Mouse (Mus musculus) limb, embryonic 13.5 days (tissue): Measurements from ENCODE around the gene Mctp2. TPM values are rescaled to one million over a fixed set of nuclear protein-coding genes. Genes with fewer than 3 reads are reported as not detected.
A peak's percentile ranks its signal among the peaks of the same experiment; 100 is the strongest.

Experiments
- ATAC-seq: fragments of 200-750 bp; cut with Nextera tagmentation; 2 replicates; pipeline ENCODE4 v1.8.0; 2017; ENCODE audit warnings: low read depth, moderate number of reproducible peaks, moderate TSS enrichment; ENCODE audit not compliant: low FRiP score
- H3K27ac ChIP-seq: fragments of 300-500 bp; sonication (generic); 2 replicates; pipeline ENCODE4 v1.5.1; 2015; ENCODE audit warnings: inconsistent platforms, mild to moderate bottlenecking, moderate library complexity
- H3K27me3 ChIP-seq: fragments of 300-500 bp; sonication (generic); 2 replicates; pipeline ENCODE4 v1.6.1; 2015; ENCODE audit warnings: mild to moderate bottlenecking, inconsistent platforms
- H3K36me3 ChIP-seq: fragments of 300-500 bp; sonication (generic); 2 replicates; pipeline ENCODE4 v1.6.1; 2015; ENCODE audit warnings: inconsistent platforms, mild to moderate bottlenecking, moderate library complexity
- H3K4me1 ChIP-seq: fragments of 300-500 bp; sonication (generic); 2 replicates; pipeline ENCODE4 v1.6.1; 2015; ENCODE audit warnings: inconsistent platforms
- H3K4me2 ChIP-seq: fragments of 300-500 bp; sonication (generic); replicated peaks from 2 replicates; pipeline ENCODE4 v1.6.1; 2015; ENCODE audit warnings: inconsistent platforms, mild to moderate bottlenecking, moderate library complexity
- H3K4me3 ChIP-seq: fragments of 300-500 bp; sonication (generic); 2 replicates; pipeline ENCODE4 v1.5.1; 2015; ENCODE audit warnings: moderate library complexity, mild to moderate bottlenecking, inconsistent platforms
- H3K9ac ChIP-seq: fragments of 300-500 bp; sonication (generic); 2 replicates; pipeline ENCODE4 v1.6.1; 2015; ENCODE audit warnings: mild to moderate bottlenecking, inconsistent platforms
- H3K9me3 ChIP-seq: fragments of 300-500 bp; sonication (generic); 2 replicates; pipeline ENCODE4 v1.6.1; 2016; ENCODE audit warnings: inconsistent platforms
- WGBS: fragments of 180-500 bp; shearing (Covaris S2); methylation state at CpG from one replicate; pipeline ENCODE4 v1.1.7; 2015; 5-methylcytosine and 5-hydroxymethylcytosine counted together
- polyA plus RNA-seq: library from polyadenylated mRNA; unstranded; fragments of >200 nt; fragmentation: Nextera tagmentation; extraction: Ambion mirVana; gene quantifications from 2 replicates; pipeline ENCODE4 v1.2.1, GENCODE M21; 2015

The Mctp2 gene
- polyA plus RNA-seq, 1 experiment from 2014 or later: 0.97 TPM

GRCm38 (mm10) chr7:72218048-72218447 lies 88.4 kb downstream of the Mctp2 start:
- Histone ChIP-seq H3K9ac (no peak overlapping the region), H3K27me3 (no peaks in the 10 kb centered on the region; the same call in 1 of the 2 replicates), H3K9me3 (no peaks in the 10 kb centered on the region), H3K4me3 (no peak overlapping the region), H3K4me2 (no peak overlapping the region), H3K27ac (no peak overlapping the region), H3K36me3 (no peaks in the 10 kb centered on the region), H3K4me1 (peaks cover 28% of the 10 kb centered on the region)
- ATAC-seq: no peak
- WGBS: 20% methylated on average over 7 of the region's 7 CpGs

- H3K36me3 ChIP-seq: no peaks in the 10 kb centered on the region
- WGBS: 35% methylated on average over 5 of the region's 5 CpGs
- H3K4me1 ChIP-seq: peaks cover 19% of the 10 kb centered on the region
- no peaks in the 10 kb centered on the region; the same call in 1 of the 2 replicates for H3K27me3 ChIP-seq
- H3K27ac ChIP-seq: no peak overlapping the region
- H3K9ac ChIP-seq: no peak overlapping the region
- H3K4me3 ChIP-seq: no peak overlapping the region
- peak; percentile 73 for ATAC-seq
- H3K4me2 ChIP-seq: no peak overlapping the region
- no peaks in the 10 kb centered on the region for H3K9me3 ChIP-seq
Measured at GRCm38 (mm10) chr7:72215563-72216215, 90.7 kb downstream of the Mctp2 start.

GRCm38 (mm10) chr7:72210201-72210600 lies 96.2 kb downstream of the Mctp2 start:
- H3K4me2 ChIP-seq: no peak overlapping the region
- H3K9ac ChIP-seq: no peak overlapping the region
- peaks cover 22% of the 10 kb centered on the region for H3K4me1 ChIP-seq
- H3K9me3 ChIP-seq: no peaks in the 10 kb centered on the region
- H3K36me3 ChIP-seq: no peaks in the 10 kb centered on the region
- H3K4me3 ChIP-seq: no peak overlapping the region
- H3K27ac ChIP-seq: no peak overlapping the region
- ATAC-seq: no peak
- no peaks in the 10 kb centered on the region for H3K27me3 ChIP-seq
- WGBS: 79% methylated on average over 5 of the region's 5 CpGs

DNA sequence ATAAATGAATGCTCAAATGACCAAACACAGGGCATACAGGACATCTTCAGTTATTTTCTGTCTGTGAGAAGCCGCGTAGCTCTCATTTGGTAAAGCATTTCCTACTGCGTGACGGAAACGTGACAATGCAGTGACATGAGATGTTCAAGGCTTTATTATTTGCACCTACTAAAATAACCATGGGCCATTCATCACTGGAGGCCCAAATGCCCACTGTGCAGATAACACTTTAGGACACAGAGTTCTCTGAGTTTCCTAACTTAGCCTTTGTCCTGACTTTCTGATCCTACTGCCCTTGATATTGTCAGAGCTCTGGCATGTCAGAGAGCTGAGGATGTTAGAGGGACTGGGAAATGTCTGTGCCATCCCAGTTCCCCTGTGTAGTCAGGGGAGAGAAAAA lies 97.1 kb downstream of the Mctp2 start:
- ATAC-seq: no peak

GRCm38 (mm10) chr7:72206841-72207240 lies 99.6 kb downstream of the Mctp2 start:
- peaks cover 27% of the 10 kb centered on the region for H3K4me1 ChIP-seq
- no peak for ATAC-seq
- no peak overlapping the region for H3K27ac ChIP-seq
- 6% methylated on average over 6 of the region's 6 CpGs for WGBS
- peak overlapping the region; percentile 19 for H3K4me2 ChIP-seq
- no peaks in the 10 kb centered on the region for H3K9me3 ChIP-seq
- H3K9ac ChIP-seq: no peak overlapping the region
- no peak overlapping the region for H3K4me3 ChIP-seq
- H3K36me3 ChIP-seq: no peaks in the 10 kb centered on the region
- H3K27me3 ChIP-seq: no peaks in the 10 kb centered on the region

More for the DNA sequence above, 97.1 kb downstream of the Mctp2 start:
- no peak overlapping the region for H3K4me2 ChIP-seq
- no peaks in the 10 kb centered on the region for H3K27me3 ChIP-seq
- H3K36me3 ChIP-seq: no peaks in the 10 kb centered on the region
- peaks cover 22% of the 10 kb centered on the region for H3K4me1 ChIP-seq
- no peak overlapping the region for H3K4me3 ChIP-seq
- no peak overlapping the region for H3K9ac ChIP-seq
- H3K27ac ChIP-seq: no peak overlapping the region
- H3K9me3 ChIP-seq: no peaks in the 10 kb centered on the region
- 86% methylated on average over 5 of the region's 5 CpGs for WGBS

DNA sequence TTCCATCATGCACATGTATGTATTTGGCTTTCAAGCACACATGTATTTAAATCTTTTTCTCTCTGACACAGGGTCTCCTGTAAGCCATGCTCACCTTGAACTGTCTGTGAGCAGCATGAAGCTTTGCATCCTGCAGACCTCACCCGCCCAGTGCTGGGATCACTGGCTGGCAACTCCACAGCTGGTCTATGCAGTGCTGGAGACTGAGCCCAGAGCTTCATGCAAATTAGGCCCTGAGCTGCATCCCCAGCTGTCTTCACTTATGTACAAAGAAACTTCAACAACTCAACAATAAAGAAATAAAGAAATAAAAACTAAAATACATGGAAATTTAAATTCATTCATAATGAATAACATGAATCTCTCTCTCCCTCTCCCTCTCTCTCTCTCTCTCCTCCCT lies 110.7 kb downstream of the Mctp2 start:
- Histone ChIP-seq H3K4me2 (no peak overlapping the region), H3K4me1 (no peaks in the 10 kb centered on the region), H3K4me3 (no peak overlapping the region), H3K27ac (no peak overlapping the region), H3K36me3 (no peaks in the 10 kb centered on the region), H3K9ac (no peak overlapping the region), H3K27me3 (no peaks in the 10 kb centered on the region), H3K9me3 (no peaks in the 10 kb centered on the region)
- WGBS: 54% methylated on average over 1 of the region's 1 CpGs
- no peak for ATAC-seq

DNA sequence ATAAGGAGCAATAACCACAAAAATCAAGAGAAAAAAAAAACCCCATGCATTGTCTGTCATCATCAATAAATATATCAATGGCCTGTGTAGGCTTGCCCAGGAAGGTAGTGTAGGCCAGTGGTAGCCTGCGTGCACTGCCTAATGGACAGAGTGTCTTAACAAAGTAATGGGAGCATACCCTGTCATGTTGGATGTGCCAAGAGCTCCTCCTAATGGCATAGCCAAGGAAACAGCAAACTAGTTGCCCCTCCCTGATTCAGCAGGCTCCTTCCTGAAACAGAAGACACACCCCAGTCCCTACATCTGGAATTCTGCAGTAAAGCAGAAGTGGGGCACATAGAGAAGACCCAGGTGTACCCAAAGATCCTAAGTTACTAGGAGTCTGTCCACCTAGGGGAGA lies 113.1 kb downstream of the Mctp2 start:
- 76% methylated on average over 1 of the region's 1 CpGs for WGBS
- Histone ChIP-seq H3K4me2 (no peak overlapping the region), H3K27me3 (no peaks in the 10 kb centered on the region), H3K36me3 (no peaks in the 10 kb centered on the region), H3K9ac (no peak overlapping the region), H3K27ac (no peak overlapping the region), H3K4me1 (no peaks in the 10 kb centered on the region), H3K9me3 (no peaks in the 10 kb centered on the region), H3K4me3 (no peak overlapping the region)
- ATAC-seq: no peak

DNA sequence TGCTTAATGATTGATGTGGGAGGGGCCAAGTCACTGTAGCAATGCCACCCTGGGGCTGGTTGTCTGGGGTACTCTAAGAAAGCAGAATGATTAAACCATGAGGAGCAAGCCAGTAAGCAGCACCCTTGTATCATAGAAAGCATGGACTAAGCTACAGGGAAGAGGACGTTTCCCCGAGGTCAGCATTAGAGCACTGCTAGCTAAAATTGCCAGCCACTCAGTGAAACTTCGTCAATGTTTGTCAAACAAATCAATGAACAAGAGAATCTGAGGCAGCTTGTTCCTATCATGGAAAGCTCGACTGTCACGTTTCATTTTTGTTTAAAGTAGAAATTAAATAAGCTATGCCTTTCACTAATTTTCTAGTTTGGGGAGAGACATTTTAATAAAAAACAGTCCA lies 124.8 kb downstream of the Mctp2 start:
- no peaks in the 10 kb centered on the region for H3K36me3 ChIP-seq
- H3K9ac ChIP-seq: no peak overlapping the region
- no peaks in the 10 kb centered on the region for H3K27me3 ChIP-seq
- no peaks in the 10 kb centered on the region for H3K9me3 ChIP-seq
- no peaks in the 10 kb centered on the region for H3K4me1 ChIP-seq
- no peak overlapping the region for H3K4me2 ChIP-seq
- no peak overlapping the region for H3K27ac ChIP-seq
- no peak for ATAC-seq
- no peak overlapping the region for H3K4me3 ChIP-seq
- 79% methylated on average over 5 of the region's 5 CpGs for WGBS

GRCm38 (mm10) chr7:72169320-72169719 lies 137.1 kb downstream of the Mctp2 start:
- ATAC-seq: no peak
- H3K9ac ChIP-seq: no peak overlapping the region
- no peaks in the 10 kb centered on the region for H3K36me3 ChIP-seq
- no peak overlapping the region for H3K4me3 ChIP-seq
- H3K9me3 ChIP-seq: no peaks in the 10 kb centered on the region
- H3K27ac ChIP-seq: no peak overlapping the region
- WGBS: 64% methylated on average over 2 of the region's 2 CpGs
- no peak overlapping the region for H3K4me2 ChIP-seq
- no peaks in the 10 kb centered on the region for H3K27me3 ChIP-seq
- H3K4me1 ChIP-seq: peaks cover 6% of the 10 kb centered on the region; the same call in 1 of the 2 replicates

DNA sequence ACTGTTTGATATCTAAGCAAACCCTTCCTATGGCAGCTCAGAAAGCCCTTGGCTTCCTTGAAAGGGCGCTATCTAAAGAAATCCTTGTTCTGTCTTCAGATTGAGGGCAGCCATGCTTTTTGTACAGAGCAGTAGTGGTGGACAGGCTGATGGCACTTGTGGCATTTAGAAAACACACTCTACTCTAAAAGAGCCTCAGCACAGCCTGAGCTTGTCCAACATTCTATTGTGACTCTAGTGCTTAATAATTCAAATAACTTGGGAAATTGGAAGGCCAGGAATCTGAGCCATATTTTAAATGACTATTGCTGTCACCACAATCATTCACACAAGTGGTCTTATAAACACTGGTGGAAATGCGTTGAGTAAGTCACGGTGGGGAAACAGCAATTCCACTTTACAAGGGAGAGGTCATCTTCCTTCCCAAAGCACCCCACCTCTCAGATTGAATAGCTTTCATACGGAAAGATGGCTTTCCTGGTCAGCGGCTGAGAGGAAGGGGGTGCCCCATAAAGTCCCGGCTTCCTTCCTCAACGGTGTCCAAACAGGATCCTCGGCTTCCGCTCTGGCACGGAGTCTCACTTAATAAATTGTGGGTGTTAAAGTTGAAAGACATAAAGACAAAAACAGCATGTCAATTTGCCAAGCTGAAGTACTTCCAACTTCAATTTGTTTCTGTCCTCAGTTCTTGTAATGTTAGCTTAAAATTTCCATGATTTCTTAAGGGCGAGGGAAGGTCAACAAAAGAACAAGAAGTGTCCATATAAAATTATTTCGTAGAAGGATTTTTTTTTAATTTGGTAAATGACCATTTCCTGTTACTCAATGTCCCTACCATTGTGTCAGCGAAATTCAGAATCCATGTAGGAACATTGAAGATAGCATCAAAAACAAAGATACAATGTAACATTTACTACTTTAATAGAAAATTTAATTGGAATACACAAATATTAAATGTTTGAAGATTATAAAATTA lies 140.4 kb downstream of the Mctp2 start:
- no peaks in the 10 kb centered on the region for H3K9me3 ChIP-seq
- ATAC-seq: no peak
- no peaks in the 10 kb centered on the region for H3K27me3 ChIP-seq
- H3K4me3 ChIP-seq: no peak overlapping the region
- no peak overlapping the region for H3K27ac ChIP-seq
- H3K4me2 ChIP-seq: no peak overlapping the region
- 39% methylated on average over 13 of the region's 13 CpGs for WGBS
- H3K4me1 ChIP-seq: peaks cover 6% of the 10 kb centered on the region; the same call in 1 of the 2 replicates
- no peak overlapping the region for H3K9ac ChIP-seq
- H3K36me3 ChIP-seq: no peaks in the 10 kb centered on the region

- Histone ChIP-seq H3K27me3 (no peaks in the 10 kb centered on the region), H3K4me3 (no peak overlapping the region), H3K27ac (no peak overlapping the region), H3K4me2 (no peak overlapping the region), H3K9me3 (no peaks in the 10 kb centered on the region), H3K36me3 (no peaks in the 10 kb centered on the region), H3K9ac (no peak overlapping the region), H3K4me1 (peaks cover 6% of the 10 kb centered on the region; the same call in 1 of the 2 replicates)
- WGBS: 39% methylated on average over 1 of the region's 1 CpGs
- no peak for ATAC-seq
Measured at GRCm38 (mm10) chr7:72162256-72162655, 144.2 kb downstream of the Mctp2 start.

DNA sequence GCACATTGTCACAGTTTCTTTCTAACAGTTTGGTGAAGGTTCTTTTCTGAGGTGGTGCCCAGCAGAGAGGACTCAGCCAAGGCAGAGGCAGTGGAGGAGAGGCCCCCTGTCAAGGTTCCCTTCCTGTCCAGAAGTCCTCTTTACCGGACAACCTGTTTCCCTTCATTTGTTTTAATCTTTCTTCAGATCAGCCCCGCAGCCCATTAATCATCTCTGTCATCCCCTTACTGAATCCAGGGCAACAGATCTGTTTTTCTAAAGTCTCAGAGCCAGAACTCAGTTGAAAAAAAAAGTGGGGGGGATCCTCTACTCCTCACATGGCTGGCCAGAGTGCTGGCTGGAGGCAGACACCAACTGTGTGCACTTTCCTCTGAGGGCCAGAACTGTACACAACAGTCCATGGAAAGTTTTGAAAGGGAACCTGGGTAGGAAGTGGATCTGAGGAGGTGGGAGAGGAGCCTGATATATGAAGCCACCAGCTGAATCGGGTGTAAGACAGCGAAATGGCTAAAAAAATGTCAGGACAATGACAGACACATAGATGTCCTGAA lies 146.8 kb downstream of the Mctp2 start:
- Histone ChIP-seq H3K9me3 (no peaks in the 10 kb centered on the region), H3K27me3 (no peaks in the 10 kb centered on the region), H3K36me3 (no peaks in the 10 kb centered on the region), H3K4me3 (no peak overlapping the region), H3K4me2 (no peak overlapping the region), H3K9ac (no peak overlapping the region), H3K27ac (no peak overlapping the region), H3K4me1 (no peaks in the 10 kb centered on the region)
- ATAC-seq: no peak
- 64% methylated on average over 4 of the region's 4 CpGs for WGBS
